Mouse (Mus musculus) liver, embryonic 14.5 days (tissue): ENCODE data around the gene Creld1.

Source experiments
- CTCF ChIP-seq: IDR thresholded peaks from 2 replicates; pipeline ENCODE4 v1.5.1; 2016; ENCODE audit warnings: antibody characterized with exemption, low read depth, control low read depth
- EP300 ChIP-seq: IDR thresholded peaks from 2 replicates; pipeline ENCODE4 v1.6.1; 2016; ENCODE audit warnings: antibody characterized with exemption, low read depth

DNA sequence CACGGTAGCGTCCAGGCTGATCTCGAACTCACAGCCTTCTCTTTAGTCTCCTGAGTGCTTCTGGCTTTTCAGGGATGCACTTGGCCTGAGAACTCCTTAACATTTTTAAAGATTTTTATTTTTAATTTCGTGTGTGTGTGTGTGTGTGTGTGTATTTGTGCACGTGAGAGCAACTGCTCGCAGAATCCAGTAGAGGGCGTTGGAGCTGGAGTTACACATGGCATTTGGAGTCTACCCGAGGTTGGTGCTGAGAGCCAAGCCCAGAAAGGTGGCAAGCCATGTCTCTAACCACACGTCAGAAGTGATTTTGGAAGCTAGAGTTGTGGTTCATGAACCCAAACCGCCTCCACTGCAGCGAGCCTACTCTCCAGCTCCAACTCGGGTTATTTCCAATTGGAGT is 40.0 kb upstream of the Creld1 start:
- TF ChIP-seq CTCF (peak; percentile 54), EP300 (no peak)
